Mouse (Mus musculus): ENCODE data around the gene Scin. TPM values are rescaled to one million over a fixed set of nuclear protein-coding genes. Genes with fewer than 3 reads are reported as not detected.

Scin gene
- total RNA-seq, 2 experiments from 2014 or later = 0.76 to 0.97 TPM

DNA sequence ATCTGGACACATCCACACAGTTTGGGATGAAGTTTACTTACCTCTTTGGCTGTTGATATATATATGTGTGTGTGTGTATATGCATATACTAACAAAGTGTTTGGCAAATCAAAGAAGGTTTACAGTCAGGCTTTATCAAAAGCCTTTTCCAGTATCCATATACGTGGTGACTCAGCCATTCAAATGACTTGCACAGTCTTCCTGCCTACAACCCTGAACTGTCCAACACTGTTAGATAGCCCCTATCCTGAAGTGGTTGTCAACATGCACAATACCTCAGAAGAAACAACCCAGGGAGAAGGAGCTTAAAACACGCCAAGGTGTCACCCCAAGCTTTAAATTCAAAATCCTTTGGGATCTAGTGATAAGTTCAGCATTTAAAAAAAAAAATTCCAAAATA, 20.4 kb downstream of the Scin start:
- intact Hi-C loops (cut with DNase I) = no loop called here
- no peak for DNase-seq

DNA sequence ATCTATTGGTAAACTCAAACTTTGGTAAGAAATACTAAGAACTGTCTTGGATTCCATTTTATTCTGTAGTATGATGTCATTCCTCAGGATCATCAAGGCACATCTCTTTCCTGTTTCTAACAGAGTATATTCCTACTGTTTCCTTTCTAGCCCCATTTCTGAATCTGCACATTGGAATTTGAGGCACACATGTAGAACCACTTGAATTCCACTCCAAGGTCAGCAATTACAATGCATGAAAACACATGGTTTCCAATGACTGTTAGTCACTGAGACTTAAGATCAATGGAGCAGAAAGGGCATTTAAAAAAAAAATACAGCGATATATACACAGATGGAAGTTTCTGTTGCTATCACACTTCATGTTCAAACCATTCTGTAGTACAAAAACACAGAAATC, 24.8 kb downstream of the Scin start:
- intact Hi-C loops (cut with DNase I) = no loop called here
- DNase-seq = no peak

DNA sequence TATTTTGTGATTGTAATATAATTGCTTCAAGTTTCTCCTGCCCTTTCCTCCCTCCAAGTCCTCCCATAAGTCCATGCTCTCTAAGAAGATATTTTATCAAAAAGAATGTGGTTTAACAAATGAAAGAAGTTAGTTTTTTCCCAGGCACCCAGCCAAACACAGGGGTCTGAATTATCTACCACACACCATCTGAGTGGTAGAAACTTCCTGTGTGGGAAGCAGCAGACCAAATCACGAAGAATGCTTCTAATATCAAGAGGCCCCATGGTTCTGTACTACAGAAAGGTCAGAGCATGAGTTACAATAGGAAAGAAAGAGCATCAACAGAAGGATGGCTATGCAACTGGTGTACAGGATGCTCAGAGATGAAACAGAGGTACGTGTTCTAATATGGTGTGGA, 25.9 kb downstream of the Scin start:
- DNase-seq = no peak
- intact Hi-C loops (cut with DNase I) = no loop called here

DNA sequence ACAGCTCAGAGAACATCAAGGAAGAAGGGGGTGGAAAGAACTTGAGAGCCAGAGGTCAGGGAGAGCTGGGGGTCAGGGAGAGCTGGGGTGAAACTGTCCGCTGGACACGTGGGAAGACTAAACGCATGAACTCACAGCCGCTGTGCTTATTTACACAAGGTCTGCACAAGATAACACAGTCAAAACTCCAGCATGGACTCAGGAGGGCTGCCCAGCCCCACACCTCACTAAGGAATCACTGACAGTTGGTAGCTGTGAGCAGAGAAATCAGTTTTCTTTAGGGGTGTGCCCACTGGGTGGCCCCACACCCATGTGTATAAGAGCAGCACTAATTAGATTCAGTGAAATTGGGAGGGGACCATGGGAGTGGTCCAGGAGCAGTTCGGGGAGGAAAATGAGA, 27.2 kb downstream of the Scin start:
- intact Hi-C loops (cut with DNase I) = no loop called here
- no peak for DNase-seq

DNA sequence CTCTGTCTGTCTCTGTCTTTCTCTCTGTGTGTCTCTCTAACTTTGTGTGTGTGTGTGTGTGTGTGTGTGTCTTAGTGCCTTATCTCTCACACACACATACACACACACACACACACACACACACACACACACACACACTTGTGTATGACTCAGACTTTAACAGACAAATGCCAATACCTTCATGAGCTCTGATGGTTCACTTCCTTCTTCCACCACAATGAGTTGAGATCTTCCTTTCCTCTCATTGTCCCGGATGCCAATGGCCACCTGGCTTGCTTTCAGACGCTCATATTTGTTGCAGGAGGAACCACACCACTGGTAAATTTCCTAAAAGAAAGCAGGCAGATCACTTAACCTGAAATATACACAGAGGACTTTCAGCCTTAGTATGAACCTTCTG, 29.3 kb downstream of the Scin start:
- no peak for DNase-seq
- intact Hi-C loops (cut with DNase I) = no loop called here

DNA sequence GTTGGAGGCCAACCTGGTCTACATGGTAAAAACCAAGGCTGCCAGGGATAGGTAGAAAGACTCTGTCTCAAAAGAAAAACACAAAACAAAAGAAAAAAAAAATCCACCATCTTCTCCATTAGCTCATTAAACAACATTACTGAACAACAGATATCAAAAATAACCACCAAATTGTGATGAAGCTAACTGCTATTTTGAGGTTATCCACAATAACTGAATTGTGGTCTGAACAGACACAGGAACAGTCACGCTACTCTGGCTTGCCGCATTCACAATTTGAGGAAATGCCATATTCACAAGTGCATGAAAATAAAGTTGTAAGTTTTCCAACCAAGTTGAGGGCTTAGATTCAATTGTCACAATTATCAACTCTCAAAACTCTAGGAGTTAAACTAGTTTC, 31.7 kb downstream of the Scin start:
- DNase-seq = no peak
- intact Hi-C loops (cut with DNase I) = no loop called here

DNA sequence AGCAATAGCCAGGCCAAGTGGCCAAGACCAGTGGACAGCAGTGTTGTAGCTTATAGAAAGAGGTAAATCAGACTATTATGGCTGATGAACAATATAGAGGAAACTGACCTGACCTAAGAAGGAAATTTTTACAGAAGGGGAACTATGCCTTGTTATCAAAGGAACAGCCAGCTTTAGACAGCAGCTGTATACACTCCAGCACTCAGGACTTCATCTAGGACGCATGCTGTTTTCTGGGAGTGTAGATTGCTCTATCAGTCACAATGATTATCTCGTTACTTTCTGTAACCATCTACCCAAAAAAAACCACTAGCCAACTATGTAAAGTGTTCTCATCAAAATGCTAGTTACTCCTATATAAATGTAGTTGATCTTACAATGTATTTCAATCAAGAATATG, 34.6 kb downstream of the Scin start:
- intact Hi-C loops (cut with DNase I) = no loop called here
- DNase-seq = no peak

DNA sequence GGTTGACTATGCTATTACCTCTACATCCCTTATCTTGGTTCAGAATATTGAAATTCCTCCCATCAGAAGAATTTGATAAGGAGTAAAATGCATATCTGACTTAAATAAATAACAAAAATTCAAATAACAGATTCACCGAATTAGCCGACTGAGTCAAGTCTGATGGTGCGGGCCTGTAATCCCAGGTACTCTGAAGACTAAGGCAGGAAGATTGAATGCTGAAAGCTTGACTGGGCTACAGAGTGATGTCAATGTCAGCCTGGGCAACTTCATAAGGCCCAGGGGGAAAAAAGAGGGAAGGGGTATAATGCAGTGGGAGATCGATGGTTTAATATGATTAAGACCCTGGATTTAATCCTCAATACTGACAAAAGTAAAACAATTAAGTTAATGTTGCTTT, 36.6 kb downstream of the Scin start:
- DNase-seq = no peak

DNA sequence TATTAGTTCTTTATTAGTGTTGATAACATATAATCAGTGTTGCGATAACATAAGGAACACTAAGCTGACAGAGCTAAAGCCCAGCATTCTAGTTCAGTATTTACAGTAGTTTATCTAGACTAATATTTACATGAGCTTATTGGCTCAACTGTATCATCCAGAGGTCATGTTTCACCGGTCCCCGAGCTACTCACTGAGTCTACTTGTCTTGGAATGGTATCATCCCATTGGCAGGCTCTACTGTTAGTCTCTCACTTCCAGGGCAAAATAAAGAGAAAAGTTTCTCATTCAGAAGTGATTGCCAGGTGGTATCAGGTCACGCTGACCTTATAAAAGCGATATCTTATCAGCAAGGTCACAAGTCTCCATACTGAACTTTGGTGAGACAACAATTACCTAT, 37.0 kb downstream of the Scin start:
- intact Hi-C loops (cut with DNase I) = no loop called here
- no peak for DNase-seq

More for the DNA sequence above, 36.6 kb downstream of the Scin start:
- intact Hi-C loops (cut with DNase I) = no loop called here

DNA sequence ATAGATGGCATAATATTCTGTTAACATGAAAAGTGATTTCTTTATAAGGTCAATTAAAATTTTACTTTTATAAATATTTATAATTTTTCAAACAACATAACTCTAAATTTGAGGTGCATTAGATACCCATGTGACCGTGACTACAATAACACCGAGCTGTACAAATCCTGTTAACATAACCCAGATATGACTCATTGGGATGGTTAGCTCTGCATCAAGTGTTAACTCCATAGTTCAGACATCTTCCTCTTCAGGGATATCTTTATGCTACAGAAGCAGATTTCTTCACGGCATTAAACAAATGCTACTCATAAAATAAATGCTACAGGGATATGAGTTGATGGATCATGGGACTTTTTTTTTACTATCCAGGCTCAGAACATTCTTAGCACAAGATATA, 37.6 kb downstream of the Scin start:
- intact Hi-C loops (cut with DNase I) = no loop called here
- DNase-seq = no peak

DNA sequence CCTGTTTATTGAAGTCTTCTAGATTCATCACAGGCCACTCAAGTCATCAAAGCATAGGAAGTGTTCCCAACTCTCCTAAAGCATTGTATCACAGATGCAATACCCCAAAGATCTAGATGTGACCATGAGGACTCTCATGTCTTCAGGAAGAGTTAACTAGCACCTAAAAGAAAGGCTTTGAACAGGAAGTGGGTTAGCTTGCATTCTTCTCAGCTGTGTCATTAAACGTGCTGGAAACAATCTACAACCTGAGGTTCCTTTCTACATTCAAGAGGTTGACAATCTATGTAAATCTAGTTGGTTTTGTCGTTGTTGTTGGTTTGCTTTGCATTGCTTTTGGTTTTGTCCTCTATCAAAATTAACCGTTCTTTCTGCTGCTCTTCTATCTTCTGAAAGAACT, 44.0 kb downstream of the Scin start:
- intact Hi-C loops (cut with DNase I) = no loop called here
- no peak for DNase-seq

DNA sequence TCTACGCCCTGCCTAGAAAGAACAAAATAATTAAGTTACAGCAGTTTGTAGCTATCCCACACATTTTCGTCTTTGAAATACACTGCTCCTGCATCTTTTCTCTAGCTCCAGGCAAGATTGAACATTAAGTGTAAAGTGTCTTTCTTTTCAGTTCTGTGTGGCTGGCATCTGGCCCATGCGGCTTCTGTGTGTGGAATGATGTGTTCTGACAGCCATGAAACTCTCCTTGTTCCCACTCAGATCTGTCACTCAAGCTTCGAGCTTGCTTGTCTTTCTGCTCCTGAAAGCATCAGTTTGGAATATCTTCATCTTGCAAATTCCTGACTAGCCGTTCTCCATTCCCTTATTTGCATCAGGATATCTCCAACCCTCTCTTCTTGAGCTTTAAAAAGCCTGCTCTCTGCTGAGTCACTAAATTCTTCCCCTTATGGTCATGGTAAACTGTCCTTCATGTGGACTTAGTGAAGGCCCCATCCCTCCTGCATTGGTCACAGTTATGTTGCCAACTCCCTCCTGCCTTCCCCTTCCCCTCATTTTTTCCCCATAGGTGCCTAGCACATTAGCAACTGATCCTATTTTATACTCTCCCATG, 48.2 kb downstream of the Scin start:
- DNase-seq = no peak
- intact Hi-C loops (cut with DNase I) = no loop called here

DNA sequence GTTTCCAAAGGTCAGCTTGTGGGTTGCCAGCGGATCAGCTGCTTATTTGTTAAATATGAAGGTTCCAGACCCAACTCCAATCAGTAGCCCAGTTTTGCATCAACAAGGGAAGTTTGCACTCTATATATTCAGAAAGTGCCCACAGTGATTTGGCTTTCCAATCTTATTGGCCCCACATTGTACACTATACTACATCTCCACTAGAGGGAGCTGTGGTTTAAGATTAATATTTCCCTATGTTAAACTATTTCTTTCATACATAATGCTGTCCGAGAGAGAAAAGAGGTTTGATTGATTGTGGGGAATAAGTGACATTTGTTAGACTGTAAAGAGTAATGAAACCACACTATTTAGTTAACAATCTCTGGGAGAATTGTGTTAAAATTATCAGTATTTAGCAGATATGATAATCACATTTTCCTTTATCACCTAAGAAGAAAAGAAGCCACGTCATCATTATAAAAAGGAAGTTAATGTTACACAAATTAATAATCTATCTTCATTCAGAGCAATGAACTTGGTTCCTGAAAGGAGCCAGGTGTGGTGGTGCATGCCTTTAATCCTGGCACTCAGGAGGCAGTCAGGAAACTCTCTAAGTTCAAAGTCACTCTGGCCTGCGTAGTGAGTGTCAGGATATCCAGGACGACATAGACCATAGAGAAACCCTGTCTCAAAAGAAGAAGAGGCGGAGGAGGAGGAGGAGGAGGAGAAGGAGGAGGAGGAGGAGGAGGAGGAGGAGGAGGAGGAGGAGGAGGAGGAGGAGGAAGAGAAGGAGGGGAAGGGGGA, 51.4 kb downstream of the Scin start:
- no peak for DNase-seq
- intact Hi-C loops (cut with DNase I) = loop anchor here (2.0 kb wide), 1 partner anchor 82 kb away; no protein-coding TSS in a partner anchor

DNA sequence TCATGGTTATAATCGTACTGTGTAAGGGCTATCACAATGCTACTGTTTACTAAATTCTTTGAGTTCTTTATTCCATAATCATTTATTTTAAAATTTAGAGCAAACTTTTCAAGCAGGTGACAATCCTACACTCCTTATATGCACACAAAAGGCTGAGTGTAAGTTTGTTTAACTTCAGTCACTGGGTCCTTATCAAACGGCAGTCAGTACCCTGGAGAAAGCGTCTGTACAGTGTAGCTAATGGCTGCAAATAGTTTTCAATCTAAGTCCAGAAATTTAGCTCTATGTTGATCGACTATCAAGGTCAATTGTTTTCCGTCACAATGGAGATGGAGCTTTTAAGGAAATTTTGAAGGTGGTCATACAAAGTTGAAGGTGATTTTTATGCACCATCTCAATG, 52.0 kb downstream of the Scin start:
- no peak for DNase-seq
- intact Hi-C loops (cut with DNase I) = loop anchor here (2.0 kb wide), 1 partner anchor 83 kb away; no protein-coding TSS in a partner anchor

DNA sequence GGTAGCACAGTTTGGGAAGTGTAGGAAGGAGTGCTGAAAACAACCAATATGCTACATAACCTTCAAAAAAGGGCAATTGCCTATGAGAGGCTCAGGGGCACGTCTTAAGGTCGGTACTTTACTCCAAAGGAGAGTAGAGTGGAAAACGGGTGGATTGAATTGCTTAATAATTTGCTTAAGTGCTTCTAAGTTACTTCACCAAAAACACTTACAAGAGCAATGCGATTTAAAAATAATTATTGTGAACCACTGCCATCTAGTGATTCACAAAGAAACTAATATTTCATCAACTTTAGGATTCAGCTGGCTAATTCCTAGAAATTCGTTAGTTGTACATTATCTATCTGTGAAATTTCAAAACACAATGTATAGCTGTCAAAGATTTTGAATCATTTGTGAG, 60.4 kb downstream of the Scin start:
- no peak for DNase-seq
- intact Hi-C loops (cut with DNase I) = loop anchor here (10.0 kb wide), 1 partner anchor 559 kb away; no protein-coding TSS in a partner anchor

DNA sequence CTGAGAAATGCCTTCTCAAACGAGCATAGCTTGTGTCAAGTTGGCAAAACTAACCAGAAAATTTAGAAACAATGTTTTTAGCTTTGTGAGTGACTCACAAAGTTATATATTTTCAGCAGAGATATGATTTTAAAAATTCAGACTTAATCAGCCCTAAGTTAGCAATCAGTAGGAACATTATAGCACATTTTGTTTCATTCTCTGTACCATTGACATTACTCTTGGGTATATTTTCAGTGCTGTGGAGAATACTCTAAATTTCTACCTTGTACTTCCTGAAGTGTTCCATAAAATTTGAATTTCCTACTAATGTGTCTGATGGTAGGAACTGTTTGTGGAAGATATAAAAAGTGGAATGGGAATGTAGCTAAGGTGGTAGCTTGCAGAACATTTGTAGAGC, 87.0 kb downstream of the Scin start:
- intact Hi-C loops (cut with DNase I) = no loop called here
- DNase-seq = no peak

DNA sequence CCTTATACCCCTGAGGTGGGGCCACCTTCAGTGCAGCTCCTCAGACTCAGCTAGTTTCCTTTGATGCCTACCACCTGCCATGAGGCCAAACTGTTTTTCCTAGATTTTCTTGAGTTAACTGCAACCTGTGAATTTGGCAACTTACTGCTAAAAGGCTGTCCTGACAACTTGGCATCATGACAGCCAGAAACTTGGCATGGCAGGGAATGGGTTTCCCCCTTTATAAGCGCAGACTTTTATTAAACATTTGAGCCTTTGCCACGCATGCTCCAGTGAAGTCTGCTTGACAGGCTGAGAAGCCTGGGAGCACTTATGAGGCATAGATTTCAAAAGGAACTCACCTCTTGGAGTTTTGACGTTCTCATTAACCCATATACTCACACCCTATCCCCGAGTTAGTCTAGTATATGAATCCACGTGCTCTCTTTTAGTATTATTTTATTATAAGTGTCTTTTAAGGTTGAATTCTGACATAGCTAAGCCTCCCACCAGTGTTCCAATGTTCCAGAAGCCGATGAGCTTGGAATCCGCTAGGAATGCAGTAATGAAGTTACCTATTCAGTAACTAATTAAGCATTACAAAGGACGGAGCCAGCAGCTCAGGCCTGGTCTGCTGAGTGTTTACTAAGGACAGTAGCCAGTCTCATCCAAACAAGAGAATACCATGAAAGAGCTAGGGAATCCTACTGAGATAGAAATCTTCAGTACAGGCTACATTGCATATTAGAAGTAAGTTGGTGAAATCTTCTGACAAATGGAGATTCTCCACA, 90.0 kb downstream of the Scin start:
- intact Hi-C loops (cut with DNase I) = no loop called here
- no peak for DNase-seq

DNA sequence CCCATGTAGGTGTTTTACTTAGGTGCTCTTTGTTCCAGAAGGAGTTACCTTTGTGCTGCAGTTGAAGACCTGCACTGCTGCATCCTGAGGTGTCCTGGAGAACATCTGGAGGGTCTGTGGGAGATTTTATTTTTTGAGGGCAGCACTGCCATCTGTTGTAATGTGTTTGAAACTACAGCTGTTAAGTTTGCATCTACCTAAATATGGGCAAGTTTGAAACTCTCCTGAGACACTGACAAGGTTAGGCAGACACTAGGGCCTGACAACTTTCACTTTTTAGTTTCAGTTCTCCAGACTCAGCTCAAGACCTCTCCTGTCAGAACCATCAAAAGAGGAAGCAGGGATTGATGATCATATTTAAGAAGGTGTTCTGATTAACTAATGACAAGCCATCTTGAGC, 94.0 kb downstream of the Scin start:
- intact Hi-C loops (cut with DNase I) = loop anchor here (2.0 kb wide), 1 partner anchor 529 kb away; no protein-coding TSS in a partner anchor
- no peak for DNase-seq

DNA sequence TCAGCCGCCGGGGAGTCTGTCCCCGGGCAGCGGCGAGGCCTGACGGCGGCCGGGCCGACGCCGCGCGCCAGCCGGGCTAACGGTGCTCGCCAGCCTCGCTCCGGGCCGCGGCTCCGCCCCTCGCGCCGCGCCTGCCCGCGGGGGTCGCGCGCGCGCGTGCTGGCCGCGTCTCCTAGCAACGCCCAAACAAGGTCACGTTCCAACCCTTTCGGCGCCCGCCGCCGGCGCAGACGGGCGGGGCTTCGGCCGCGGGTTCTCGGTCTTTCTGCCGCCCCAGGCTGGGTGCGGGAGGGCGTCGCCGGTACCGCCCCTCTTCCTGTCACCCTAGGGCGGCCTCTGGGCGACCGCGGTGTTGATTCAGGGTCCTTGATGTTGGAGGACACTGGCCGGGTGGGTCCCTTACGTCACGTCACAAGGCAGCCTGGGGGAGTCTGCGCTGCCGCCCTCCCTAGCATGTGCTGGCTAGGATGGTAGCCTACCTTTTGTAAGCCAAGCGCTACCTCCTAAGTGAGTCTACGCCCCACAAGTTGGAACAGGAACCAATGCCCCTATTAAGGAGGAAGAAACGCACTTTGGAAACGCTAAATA, 96.1 kb downstream of the Scin start, which contains the start of gene Arl4a:
Gene Arl4a (minus strand): TSS at position 150 of the 588 bp plus-strand sequence.
- peak; percentile 81 to 87 for DNase-seq
- intact Hi-C loops (cut with DNase I) = loop anchor here (5.0 kb wide), 1 partner anchor 371 kb away; no protein-coding TSS in a partner anchor

DNA sequence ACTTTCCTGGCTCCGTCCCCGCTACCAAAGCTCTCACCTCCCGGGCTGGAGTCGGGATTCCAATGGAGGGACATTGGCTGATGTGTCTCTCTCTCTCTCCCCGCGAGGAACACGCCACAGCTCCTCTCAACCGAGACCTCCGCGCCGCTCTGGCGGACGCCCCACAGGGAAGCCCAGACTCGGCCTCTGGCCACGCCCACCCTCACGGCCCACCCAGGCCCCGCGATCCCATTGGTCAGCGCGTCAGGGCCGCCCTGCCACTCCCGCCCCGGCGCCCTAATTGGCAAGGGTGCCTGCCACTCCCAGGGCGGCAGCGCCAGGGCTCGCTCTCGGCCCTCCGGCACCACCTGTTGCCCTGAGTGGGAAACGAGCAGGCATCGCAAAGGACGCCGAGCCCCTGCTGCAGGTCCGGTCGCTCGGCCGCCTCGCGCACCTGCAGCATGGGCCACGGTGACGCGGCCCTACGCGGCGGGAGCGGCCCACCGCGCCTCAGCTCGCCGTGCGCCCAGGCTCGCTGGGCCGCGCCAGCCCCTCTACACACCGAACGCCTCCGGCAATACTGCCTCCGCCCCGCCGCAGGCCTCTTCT, 96.7 kb downstream of the Scin start:
- intact Hi-C loops (cut with DNase I) = loop anchor here (5.0 kb wide), 1 partner anchor 370 kb away; no protein-coding TSS in a partner anchor

More for the DNA sequence above, 96.7 kb downstream of the Scin start:
- DNase-seq = peak; percentile 97 to 99
